Mouse (Mus musculus): ENCODE results near the gene Plekhb1. TPM values are rescaled to one million over a fixed set of nuclear protein-coding genes. Genes with fewer than 3 reads are reported as not detected.

The Plekhb1 gene
- total RNA-seq, 1 experiment = 4.4 TPM

GRCm38 (mm10) chr7:100654441-100654840 is 7.8 kb downstream of the Plekhb1 start:
- Histone ChIP-seq H3K36me3 (ENCODE audit: control insufficient read depth, insufficient read depth, low read length, poor library complexity, severe bottlenecking) (no peaks in the 10 kb centered on the region), H3K4me3 (ENCODE audit: insufficient read depth in 1 of 2, low read depth in 1 of 2, low read length in 2 of 2, poor library complexity in 1 of 2, severe bottlenecking in 1 of 2) (no peak overlapping the region), H3K4me1 (ENCODE audit: control insufficient read depth in 2 of 2, insufficient read depth in 2 of 2, low read length in 2 of 2, poor library complexity in 1 of 2) (peaks cover 3% of the 10 kb centered on the region in 2 experiments; a peak in 1 of 4 replicates), H3K9ac (ENCODE audit: insufficient read depth, low read depth, low read length, poor library complexity, severe bottlenecking) (no peak overlapping the region), H3K27ac (ENCODE audit: insufficient read depth, low read depth, low read length, poor library complexity, severe bottlenecking) (no peak overlapping the region), H3K9me3 (ENCODE audit: control insufficient read depth, insufficient read depth, low read depth, low read length) (no peaks in the 10 kb centered on the region)
- TF ChIP-seq ZNF384 (IDR thresholded peaks at IDR 0.05; ENCODE audit: low read depth, low read length) (no peak), CHD2 (IDR thresholded peaks at IDR 0.05; ENCODE audit: low read depth, low read length) (no peak), ZC3H11A (IDR thresholded peaks at IDR 0.05; ENCODE audit: borderline replicate concordance, low read depth, low read length) (no peak), HCFC1 (IDR thresholded peaks at IDR 0.05; ENCODE audit: borderline replicate concordance, insufficient read depth, low read length) (no peak), MAFK (IDR thresholded peaks at IDR 0.05; ENCODE audit: insufficient read depth, low read depth, low read length) (no peak)
- DNase-seq (ENCODE audit: low read depth, low spot score) = no peak
- in situ Hi-C loops (cut with MboI; ENCODE audit: low sequenced_read_pairs in 2 of 2, unreplicated experiment in 2 of 2) = no loop called here

- TF ChIP-seq ZNF384 (IDR thresholded peaks at IDR 0.05; ENCODE audit: low read depth, low read length) (no peak), HCFC1 (IDR thresholded peaks at IDR 0.05; ENCODE audit: borderline replicate concordance, insufficient read depth, low read length) (no peak), MAFK (IDR thresholded peaks at IDR 0.05; ENCODE audit: insufficient read depth, low read depth, low read length) (no peak), ZC3H11A (IDR thresholded peaks at IDR 0.05; ENCODE audit: borderline replicate concordance, low read depth, low read length) (no peak), CHD2 (IDR thresholded peaks at IDR 0.05; ENCODE audit: low read depth, low read length) (no peak)
- no peaks in the 10 kb centered on the region for H3K9me3 ChIP-seq (ENCODE audit: control insufficient read depth, insufficient read depth, low read depth, low read length)
- H3K9ac ChIP-seq (ENCODE audit: insufficient read depth, low read depth, low read length, poor library complexity, severe bottlenecking) = no peak overlapping the region
- H3K36me3 ChIP-seq (ENCODE audit: control insufficient read depth, insufficient read depth, low read length, poor library complexity, severe bottlenecking) = no peaks in the 10 kb centered on the region
- peaks cover 3% of the 10 kb centered on the region in 2 experiments; a peak in 1 of 4 replicates for H3K4me1 ChIP-seq (ENCODE audit: control insufficient read depth in 2 of 2, insufficient read depth in 2 of 2, low read length in 2 of 2, poor library complexity in 1 of 2)
- H3K4me3 ChIP-seq (ENCODE audit: insufficient read depth in 1 of 2, low read depth in 1 of 2, low read length in 2 of 2, poor library complexity in 1 of 2, severe bottlenecking in 1 of 2) = no peak overlapping the region
- in situ Hi-C loops (cut with MboI; ENCODE audit: low sequenced_read_pairs in 2 of 2, unreplicated experiment in 2 of 2) = no loop called here
- no peak overlapping the region for H3K27ac ChIP-seq (ENCODE audit: insufficient read depth, low read depth, low read length, poor library complexity, severe bottlenecking)
- DNase-seq (ENCODE audit: low read depth, low spot score) = no peak
Measured at GRCm38 (mm10) chr7:100653480-100654266, 8.5 kb downstream of the Plekhb1 start.

- in situ Hi-C loops (cut with MboI; ENCODE audit: low sequenced_read_pairs in 2 of 2, unreplicated experiment in 2 of 2) = no loop called here
- Histone ChIP-seq H3K9me3 (ENCODE audit: control insufficient read depth, insufficient read depth, low read depth, low read length) (no peaks in the 10 kb centered on the region), H3K4me1 (ENCODE audit: control insufficient read depth in 2 of 2, insufficient read depth in 2 of 2, low read length in 2 of 2, poor library complexity in 1 of 2) (peaks cover 0 to 4% of the 10 kb centered on the region in 2 experiments; a peak in 2 of 4 replicates), H3K36me3 (ENCODE audit: control insufficient read depth, insufficient read depth, low read length, poor library complexity, severe bottlenecking) (no peaks in the 10 kb centered on the region), H3K27ac (ENCODE audit: insufficient read depth, low read depth, low read length, poor library complexity, severe bottlenecking) (no peak overlapping the region), H3K9ac (ENCODE audit: insufficient read depth, low read depth, low read length, poor library complexity, severe bottlenecking) (no peak overlapping the region), H3K4me3 (ENCODE audit: insufficient read depth in 1 of 2, low read depth in 1 of 2, low read length in 2 of 2, poor library complexity in 1 of 2, severe bottlenecking in 1 of 2) (no peak overlapping the region)
- no peak for DNase-seq (ENCODE audit: low read depth, low spot score)
- no peak for TF ChIP-seq ZC3H11A (IDR thresholded peaks at IDR 0.05; ENCODE audit: borderline replicate concordance, low read depth, low read length)
- TF ChIP-seq ZNF384 (IDR thresholded peaks at IDR 0.05; ENCODE audit: low read depth, low read length) = no peak
- no peak for TF ChIP-seq MAFK (IDR thresholded peaks at IDR 0.05; ENCODE audit: insufficient read depth, low read depth, low read length)
- no peak for TF ChIP-seq CHD2 (IDR thresholded peaks at IDR 0.05; ENCODE audit: low read depth, low read length)
- no peak for TF ChIP-seq HCFC1 (IDR thresholded peaks at IDR 0.05; ENCODE audit: borderline replicate concordance, insufficient read depth, low read length)
Measured at GRCm38 (mm10) chr7:100651011-100651410, 11.2 kb downstream of the Plekhb1 start.

GRCm38 (mm10) chr7:100650421-100650820 is 11.8 kb downstream of the Plekhb1 start:
- Histone ChIP-seq H3K9ac (ENCODE audit: insufficient read depth, low read depth, low read length, poor library complexity, severe bottlenecking) (no peak overlapping the region), H3K9me3 (ENCODE audit: control insufficient read depth, insufficient read depth, low read depth, low read length) (no peaks in the 10 kb centered on the region), H3K36me3 (ENCODE audit: control insufficient read depth, insufficient read depth, low read length, poor library complexity, severe bottlenecking) (no peaks in the 10 kb centered on the region), H3K4me1 (ENCODE audit: control insufficient read depth in 2 of 2, insufficient read depth in 2 of 2, low read length in 2 of 2, poor library complexity in 1 of 2) (peaks cover 0 to 4% of the 10 kb centered on the region in 2 experiments; a peak in 2 of 4 replicates), H3K4me3 (ENCODE audit: insufficient read depth in 1 of 2, low read depth in 1 of 2, low read length in 2 of 2, poor library complexity in 1 of 2, severe bottlenecking in 1 of 2) (no peak overlapping the region), H3K27ac (ENCODE audit: insufficient read depth, low read depth, low read length, poor library complexity, severe bottlenecking) (no peak overlapping the region)
- in situ Hi-C loops (cut with MboI; ENCODE audit: low sequenced_read_pairs in 2 of 2, unreplicated experiment in 2 of 2) = no loop called here
- DNase-seq (ENCODE audit: low read depth, low spot score) = no peak
- no peak for TF ChIP-seq ZNF384 (IDR thresholded peaks at IDR 0.05; ENCODE audit: low read depth, low read length)
- TF ChIP-seq MAFK (IDR thresholded peaks at IDR 0.05; ENCODE audit: insufficient read depth, low read depth, low read length) = no peak
- no peak for TF ChIP-seq CHD2 (IDR thresholded peaks at IDR 0.05; ENCODE audit: low read depth, low read length)
- no peak for TF ChIP-seq HCFC1 (IDR thresholded peaks at IDR 0.05; ENCODE audit: borderline replicate concordance, insufficient read depth, low read length)
- TF ChIP-seq ZC3H11A (IDR thresholded peaks at IDR 0.05; ENCODE audit: borderline replicate concordance, low read depth, low read length) = no peak
